Mouse (Mus musculus) kidney, adult 2 months (tissue): ENCODE data around the gene Zmat3. TPM values are rescaled to one million over a fixed set of nuclear protein-coding genes. Genes with fewer than 3 reads are reported as not detected.
A peak's percentile ranks its signal among the peaks of the same experiment; 100 is the strongest.

Experiments used
- DNase-seq: peaks from one replicate; pipeline ENCODE4 v3.0.0; 2021
- H3K27ac ChIP-seq: fragments of 200-500 bp; 2 replicates; pipeline ENCODE4 v1.5.1; 2012; ENCODE audit warnings: low read depth, low read length, control low read depth, inconsistent platforms; ENCODE audit not compliant: insufficient read depth
- H3K27me3 ChIP-seq: fragments of 200-500 bp; replicated peaks from 2 replicates; pipeline ENCODE4 v1.6.1; 2012; ENCODE audit warnings: mild to moderate bottlenecking, moderate library complexity, low read length, inconsistent platforms; ENCODE audit not compliant: control insufficient read depth, insufficient read depth
- H3K36me3 ChIP-seq: fragments of 200-500 bp; 2 replicates; pipeline ENCODE4 v1.6.1; 2012; ENCODE audit warnings: mild to moderate bottlenecking, moderate library complexity, low read length, inconsistent platforms; ENCODE audit not compliant: control insufficient read depth, insufficient read depth
- H3K4me1 ChIP-seq: fragments of 200-500 bp; 2 replicates; pipeline ENCODE4 v1.6.1; 2011; ENCODE audit warnings: low read length; ENCODE audit not compliant: control insufficient read depth, insufficient read depth
- H3K4me3 ChIP-seq: fragments of 200-500 bp; 2 replicates; pipeline ENCODE4 v1.5.1; 2011; ENCODE audit warnings: mild to moderate bottlenecking, low read depth, low read length, control low read depth; ENCODE audit not compliant: insufficient read depth
- CTCF ChIP-seq: fragments of 200-500 bp; conservative IDR thresholded peaks from 2 replicates; pipeline ENCODE4 v1.5.1; 2011; ENCODE audit warnings: low read depth, mild to moderate bottlenecking, control low read depth, low read length, moderate library complexity, mixed read lengths; ENCODE audit not compliant: insufficient read depth, insufficient read length
- POLR2A ChIP-seq: fragments of 200-500 bp; IDR thresholded peaks from one replicate; pipeline ENCODE4 v1.6.1; 2011; ENCODE audit warnings: low read depth, low read length, control low read depth
- WGBS: fragments of 180-500 bp; shearing (Covaris S2); methylation state at CpG from one replicate; pipeline ENCODE4 v1.1.7; 2018; 5-methylcytosine and 5-hydroxymethylcytosine counted together
- polyA plus RNA-seq: library from polyadenylated mRNA; depleted of rRNA; stranded (reverse); fragments of >200 nt; gene quantifications from 2 replicates; pipeline ENCODE4 v1.2.3, GENCODE M21; 2012

The Zmat3 gene
- polyA plus RNA-seq, 1 experiment, result 9.9 TPM

- TF ChIP-seq CTCF (no peak), POLR2A (no peak)
- H3K36me3 ChIP-seq, result no peaks in the 10 kb centered on the region
- H3K27me3 ChIP-seq, result no peaks in the 10 kb centered on the region
- peak overlapping the region; percentile 77 for H3K4me3 ChIP-seq
- peak; percentile 61 for DNase-seq
- peaks cover 32% of the 10 kb centered on the region for H3K4me1 ChIP-seq
- 8% methylated on average over 24 of the region's 24 CpGs for WGBS
- peak overlapping the region; percentile 87 for H3K27ac ChIP-seq
Observed at GRCm38 (mm10) chr3:32395771-32396551, 30.1 kb upstream of the Zmat3 start.

GRCm38 (mm10) chr3:32393986-32394385 lies 28.2 kb upstream of the Zmat3 start:
- H3K27me3 ChIP-seq, result no peaks in the 10 kb centered on the region
- WGBS, result 63% methylated on average over 8 of the region's 8 CpGs
- DNase-seq, result peak; percentile 84
- TF ChIP-seq CTCF, result no peak
- no peak for TF ChIP-seq POLR2A
- H3K27ac ChIP-seq, result peak overlapping the region; percentile 97
- H3K36me3 ChIP-seq, result no peaks in the 10 kb centered on the region
- no peak overlapping the region for H3K4me3 ChIP-seq
- H3K4me1 ChIP-seq, result peaks cover 18% of the 10 kb centered on the region

- peak; percentile 75 for DNase-seq
- 62% methylated on average over 4 of the region's 4 CpGs for WGBS
- peaks cover 18% of the 10 kb centered on the region for H3K4me1 ChIP-seq
- H3K36me3 ChIP-seq, result no peaks in the 10 kb centered on the region
- no peaks in the 10 kb centered on the region for H3K27me3 ChIP-seq
- H3K4me3 ChIP-seq, result no peak overlapping the region
- TF ChIP-seq POLR2A, result no peak
- no peak for TF ChIP-seq CTCF
- H3K27ac ChIP-seq, result peak overlapping the region; percentile 97
Observed at GRCm38 (mm10) chr3:32392841-32393240, 27.0 kb upstream of the Zmat3 start.

GRCm38 (mm10) chr3:32381556-32381955 lies 15.7 kb upstream of the Zmat3 start:
- DNase-seq, result no peak
- TF ChIP-seq CTCF (no peak), POLR2A (no peak)
- Histone ChIP-seq H3K27ac (no peak overlapping the region), H3K36me3 (no peaks in the 10 kb centered on the region), H3K4me3 (no peak overlapping the region), H3K27me3 (no peaks in the 10 kb centered on the region), H3K4me1 (no peaks in the 10 kb centered on the region)
- 91% methylated on average over 3 of the region's 3 CpGs for WGBS

GRCm38 (mm10) chr3:32379891-32380290 lies 14.1 kb upstream of the Zmat3 start:
- peak; percentile 51 for DNase-seq
- H3K27ac ChIP-seq, result no peak overlapping the region
- no peaks in the 10 kb centered on the region for H3K36me3 ChIP-seq
- WGBS, result 31% methylated on average over 2 of the region's 2 CpGs
- TF ChIP-seq POLR2A (no peak), CTCF (peak; percentile 74)
- no peaks in the 10 kb centered on the region for H3K4me1 ChIP-seq
- no peaks in the 10 kb centered on the region for H3K27me3 ChIP-seq
- no peak overlapping the region for H3K4me3 ChIP-seq

GRCm38 (mm10) chr3:32373236-32373635 lies 7.4 kb upstream of the Zmat3 start:
- no peak overlapping the region for H3K27ac ChIP-seq
- peak; percentile 20 for DNase-seq
- no peaks in the 10 kb centered on the region for H3K36me3 ChIP-seq
- H3K4me1 ChIP-seq, result no peaks in the 10 kb centered on the region
- WGBS, result 66% methylated on average over 6 of the region's 6 CpGs
- no peak overlapping the region for H3K4me3 ChIP-seq
- H3K27me3 ChIP-seq, result no peaks in the 10 kb centered on the region
- TF ChIP-seq POLR2A, result no peak
- no peak for TF ChIP-seq CTCF

GRCm38 (mm10) chr3:32372470-32372869 lies 6.7 kb upstream of the Zmat3 start:
- Histone ChIP-seq H3K27ac (no peak overlapping the region), H3K27me3 (no peaks in the 10 kb centered on the region), H3K4me1 (no peaks in the 10 kb centered on the region), H3K36me3 (no peaks in the 10 kb centered on the region), H3K4me3 (no peak overlapping the region)
- DNase-seq, result no peak
- no peak for TF ChIP-seq POLR2A
- TF ChIP-seq CTCF, result no peak
- WGBS, result 88% methylated on average over 8 of the region's 8 CpGs
